Mouse (Mus musculus) liver (tissue): ENCODE measurements around the gene Bcdin3d.
A peak's percentile ranks its signal among the peaks of the same experiment; 100 is the strongest.
"Not testable (repeated sequence)": the region's sequence is repeated elsewhere in the genome, so short reads cannot be mapped to it uniquely, and the experiment has no call there.

ENCODE experiments used
- DNase-seq: peaks from one replicate; pipeline ENCODE4 v3.0.0-alpha.2; 2020; ENCODE audit warnings: mixed read lengths

The Bcdin3d gene

DNA sequence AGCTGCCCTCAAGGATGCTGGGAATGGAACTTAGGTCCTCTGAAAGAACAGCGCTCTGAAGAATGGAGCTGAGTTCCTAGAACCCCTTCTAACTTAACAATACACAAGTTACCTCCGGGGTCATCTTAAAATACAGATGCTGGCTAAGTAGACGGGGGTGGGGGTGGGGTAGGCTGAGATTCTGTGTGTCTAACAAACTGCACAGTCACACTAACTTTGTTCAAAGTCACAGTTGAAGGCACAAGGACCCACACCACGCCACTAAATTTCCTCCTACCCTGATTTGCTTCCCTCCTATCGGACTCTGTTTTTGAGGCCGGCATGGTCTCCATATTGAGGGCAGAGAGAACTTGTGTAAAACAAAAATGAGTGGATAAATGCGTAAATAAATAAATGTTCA lies 1.6 kb downstream of the Bcdin3d start:
- no peak for DNase-seq

DNA sequence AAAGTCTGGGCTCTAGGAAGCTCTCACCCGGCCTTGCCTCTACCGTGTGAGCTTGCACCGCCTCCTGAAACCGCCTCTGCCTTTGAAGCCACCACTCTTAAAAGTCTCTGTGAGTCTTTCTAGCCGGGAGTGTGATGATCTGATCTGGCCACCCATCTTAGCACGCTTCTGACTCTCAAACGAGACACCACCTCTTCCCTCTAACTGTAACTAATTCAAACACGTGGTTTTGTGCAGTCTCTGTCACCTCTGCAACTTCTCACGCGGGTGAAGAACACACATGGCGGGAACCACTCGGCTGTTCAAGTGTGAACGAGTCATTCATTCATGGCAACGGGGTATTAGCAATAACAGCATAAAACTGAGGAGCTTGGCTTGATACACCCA lies 2.9 kb downstream of the Bcdin3d start:
- no peak for DNase-seq

DNA sequence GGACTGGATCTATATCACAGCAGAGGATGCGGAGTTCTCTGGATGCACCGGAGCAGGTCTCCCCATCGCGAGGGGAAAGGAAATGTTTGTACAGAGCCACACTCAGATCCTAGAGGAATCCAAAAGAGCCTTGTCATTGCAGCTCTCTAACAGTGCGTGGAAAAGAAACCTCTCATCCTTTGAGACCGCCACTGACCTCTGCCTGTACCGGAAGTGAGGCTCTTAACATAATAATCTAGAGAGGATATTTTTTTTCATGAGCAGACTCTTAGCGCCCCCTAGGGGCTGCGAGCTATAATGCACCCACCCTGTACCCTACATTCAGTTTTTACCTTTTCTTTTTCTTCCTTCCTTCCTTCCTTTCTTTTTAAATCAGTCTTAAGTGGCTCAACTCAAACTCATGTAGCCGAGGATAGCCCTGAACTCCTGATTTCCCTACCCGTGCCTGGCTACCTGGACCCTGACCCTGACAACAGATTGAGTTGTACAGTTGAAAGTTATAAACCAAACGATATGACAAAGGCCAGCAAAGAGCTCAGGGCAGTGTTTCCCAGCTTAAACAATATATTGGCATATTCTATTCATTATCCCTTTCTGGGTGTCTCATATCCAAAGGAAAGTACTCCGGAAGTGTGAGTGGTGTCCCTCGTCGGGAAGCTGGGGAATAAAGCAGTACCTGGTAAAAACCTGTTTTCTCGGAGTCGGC lies 3.4 kb downstream of the Bcdin3d start:
- DNase-seq, result peak; percentile 41

DNA sequence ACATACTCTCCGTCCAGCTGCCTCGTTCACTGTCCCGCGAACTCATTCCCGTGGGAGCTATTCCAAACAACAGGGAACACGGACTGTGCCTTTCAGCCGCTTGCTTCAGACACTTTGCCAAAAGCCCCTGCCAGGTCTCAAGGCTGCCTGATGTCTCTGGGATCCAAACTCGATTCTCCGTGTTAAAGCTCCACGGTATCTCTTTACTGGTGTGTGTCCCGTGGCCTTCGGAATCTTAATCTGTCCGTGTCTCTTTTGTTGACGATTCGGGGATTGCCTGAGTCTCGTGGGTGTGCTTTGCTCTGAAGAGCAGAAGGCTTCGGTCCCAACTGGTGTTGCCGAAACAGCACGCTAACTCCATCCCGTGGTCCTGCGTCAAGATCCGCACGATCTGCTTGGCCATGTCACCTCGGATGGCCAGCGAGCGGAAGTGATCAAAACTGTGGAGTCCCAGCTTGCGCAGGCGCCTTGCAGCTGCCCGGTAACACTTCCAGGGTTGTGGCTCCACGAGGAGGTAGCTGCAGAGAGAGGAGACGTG lies 4.2 kb downstream of the Bcdin3d start:
- no peak for DNase-seq

DNA sequence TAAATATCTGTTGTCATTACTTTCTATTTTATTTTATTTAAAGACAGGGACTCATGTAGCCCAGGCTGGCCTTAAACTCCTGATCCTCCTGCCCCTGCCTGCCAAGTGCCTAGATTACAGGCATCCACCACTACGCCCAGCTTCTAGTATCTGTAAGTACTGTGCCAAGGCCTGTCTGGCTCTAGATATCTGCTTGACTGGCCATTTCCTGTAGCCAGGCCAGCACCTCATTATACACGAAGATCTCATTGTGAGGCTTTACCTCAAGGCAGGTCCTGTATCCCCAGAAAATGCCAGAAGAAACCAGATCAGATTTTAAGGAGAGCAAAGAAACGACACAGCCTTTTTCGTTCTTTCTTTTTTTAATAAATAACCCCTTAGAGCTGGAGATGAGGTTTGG lies 4.8 kb downstream of the Bcdin3d start:
- DNase-seq, result no peak

DNA sequence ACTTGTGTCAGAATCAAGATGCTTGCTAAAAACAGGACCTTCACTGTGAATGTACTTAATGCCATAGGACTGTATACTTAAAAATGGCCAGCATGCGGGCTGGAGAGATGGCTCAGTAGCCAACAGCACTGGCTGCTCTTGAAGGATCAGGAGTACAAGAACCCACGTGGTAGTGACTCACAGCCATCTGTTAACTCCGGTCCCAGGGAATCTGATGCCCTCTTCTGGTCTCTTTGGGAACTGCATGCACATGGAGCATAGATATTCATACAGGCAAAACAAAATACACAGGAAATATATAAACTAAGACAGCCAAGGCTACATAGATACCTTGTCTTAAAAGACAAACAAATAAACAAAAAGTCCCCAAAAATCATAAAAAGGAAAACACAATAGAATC lies 5.5 kb downstream of the Bcdin3d start:
- peak; percentile 57 for DNase-seq

DNA sequence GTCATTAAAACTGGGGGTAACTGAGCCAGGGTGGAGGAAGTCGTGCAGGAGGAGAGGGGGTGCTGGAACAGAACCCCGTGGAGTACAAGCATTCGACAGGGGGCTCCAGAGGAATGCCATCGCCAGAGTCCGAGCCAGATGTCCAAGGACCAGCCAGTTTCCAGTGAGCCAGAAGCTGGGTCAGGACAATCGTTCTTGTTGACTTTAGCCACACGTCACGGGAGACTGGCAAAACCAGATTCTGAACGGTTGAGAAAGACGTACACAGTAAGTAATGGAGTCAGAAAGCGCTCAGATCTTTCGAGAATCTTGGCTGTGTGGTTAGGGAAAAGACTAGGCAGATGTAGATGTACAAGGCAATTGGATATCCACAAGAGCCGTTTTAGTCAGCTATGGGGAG lies 11.3 kb downstream of the Bcdin3d start:
- DNase-seq, result no peak

DNA sequence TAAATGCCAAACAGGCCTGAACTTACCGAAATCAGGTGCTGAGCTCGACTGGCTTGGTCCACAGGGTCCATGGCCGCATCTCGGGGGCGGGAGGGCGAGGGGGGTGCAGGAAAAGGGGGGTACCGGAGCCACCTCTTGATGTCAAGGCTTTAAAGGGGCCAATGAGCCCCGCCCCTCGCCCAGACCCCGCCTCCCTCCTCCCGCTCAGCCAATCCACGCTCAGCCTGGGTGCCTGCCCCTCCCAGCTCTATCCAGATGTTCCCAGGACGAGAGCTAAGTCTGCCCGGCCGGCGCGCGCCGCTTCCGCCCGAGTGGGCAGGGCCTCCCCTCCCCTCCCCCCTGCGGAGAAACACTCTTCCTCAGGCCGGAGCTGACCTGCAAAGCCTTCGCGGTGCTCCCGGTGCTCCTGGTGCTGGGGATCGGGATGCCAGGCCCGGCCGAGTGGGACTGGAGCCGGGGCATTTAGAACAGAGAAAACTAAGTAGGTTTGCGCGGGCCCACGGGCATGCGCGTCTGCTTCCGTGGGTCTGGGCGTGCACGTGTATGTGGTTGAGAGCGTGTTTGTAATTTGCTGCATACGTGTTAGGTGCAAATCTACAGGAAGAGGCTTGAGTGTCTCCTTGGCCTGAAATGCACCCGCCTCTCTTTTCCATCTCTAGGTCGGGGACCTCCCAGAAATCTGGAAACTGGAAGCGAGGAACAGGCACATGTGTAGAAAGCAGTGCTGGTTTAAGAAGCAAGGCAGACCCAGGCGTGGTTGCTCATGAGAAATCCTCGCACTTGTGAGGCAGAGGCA lies 16.7 kb downstream of the Bcdin3d start, which contains the start of gene Nckap5l:
Gene Nckap5l (minus strand): TSS at position 143 of the 796 bp plus-strand sequence.
- DNase-seq, result peak; percentile 92

DNA sequence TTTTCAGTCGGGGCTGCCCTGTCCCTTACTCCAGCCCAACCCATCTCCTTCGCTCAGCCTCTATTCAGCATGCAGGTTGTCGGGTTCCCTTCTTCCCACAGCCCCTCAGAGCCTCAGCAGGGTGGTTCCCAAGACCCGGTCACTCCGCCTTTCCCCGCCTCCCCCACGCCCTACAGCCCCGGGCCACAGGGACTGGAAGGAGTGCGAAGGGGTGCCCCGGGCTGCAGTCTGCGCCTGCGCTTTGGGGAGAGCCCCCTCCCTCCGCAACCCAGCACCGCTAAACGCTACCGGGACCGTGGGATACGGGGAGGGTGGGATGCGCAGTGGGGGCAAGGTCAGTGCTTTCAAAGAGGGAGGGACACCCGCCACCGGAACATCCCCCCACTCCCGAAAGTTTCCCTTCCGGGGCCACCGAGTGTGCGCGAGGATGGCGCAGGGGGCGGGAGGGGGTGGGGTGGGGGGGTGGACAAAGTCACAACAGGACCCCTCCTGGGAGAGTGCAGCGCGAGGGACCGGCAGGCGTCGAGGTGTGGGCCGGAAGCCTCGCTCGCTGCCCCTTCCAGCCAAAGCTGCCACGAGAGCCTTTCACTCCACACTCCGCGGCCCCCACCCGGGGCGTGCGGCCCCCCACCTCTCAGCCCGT lies 17.4 kb downstream of the Bcdin3d start:
- peak; percentile 64 for DNase-seq

DNA sequence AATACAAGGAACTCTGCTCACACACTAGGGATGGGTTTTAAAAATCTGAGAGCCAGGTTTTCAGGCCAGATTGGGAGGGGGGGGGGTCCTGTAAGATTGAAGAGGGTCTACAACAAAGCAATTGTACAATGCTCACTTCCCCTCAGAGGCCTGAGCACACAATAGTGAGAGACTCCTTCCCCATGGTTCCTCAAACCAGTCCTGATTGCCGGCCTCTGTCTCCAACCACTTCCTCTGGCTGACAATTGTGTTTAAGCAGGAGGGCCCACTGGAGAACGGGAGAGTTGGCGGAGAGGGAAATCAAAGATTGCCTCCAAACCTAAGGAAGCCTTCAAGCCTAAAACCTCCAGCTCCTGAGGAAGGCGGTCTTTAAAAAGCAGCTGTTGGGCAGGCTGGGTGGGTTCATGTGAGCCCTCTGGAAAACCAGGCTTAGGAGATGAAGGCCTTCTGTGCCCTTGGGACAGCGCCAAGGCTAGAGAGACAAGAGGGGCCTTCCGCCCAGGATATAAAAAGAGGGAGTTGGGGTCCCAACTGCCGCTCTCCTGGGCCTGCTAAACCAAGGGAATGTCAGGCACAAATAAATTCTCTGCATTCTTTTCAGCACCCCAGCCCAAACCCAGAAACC lies 18.1 kb downstream of the Bcdin3d start:
- no peak for DNase-seq

DNA sequence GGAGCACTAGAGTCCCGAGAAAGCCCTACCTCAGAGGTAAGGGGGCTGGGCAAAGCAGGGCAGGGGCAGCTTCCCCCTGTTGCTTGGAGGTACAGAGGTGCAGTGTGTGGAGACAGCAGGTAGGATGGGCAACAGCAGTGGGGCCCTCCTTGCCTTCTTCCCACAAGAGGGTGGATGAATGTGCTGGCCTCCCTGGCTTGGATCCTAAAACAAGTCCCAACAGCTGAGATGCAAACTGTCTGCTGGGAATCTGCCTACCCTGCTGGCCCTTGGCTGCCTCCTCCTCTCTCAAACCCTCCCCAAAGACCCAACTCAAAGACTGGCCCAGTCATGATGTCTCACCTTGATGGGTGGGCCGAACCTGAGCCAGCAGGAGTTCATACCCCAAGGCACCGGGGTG lies 19.1 kb downstream of the Bcdin3d start:
- no peak for DNase-seq

DNA sequence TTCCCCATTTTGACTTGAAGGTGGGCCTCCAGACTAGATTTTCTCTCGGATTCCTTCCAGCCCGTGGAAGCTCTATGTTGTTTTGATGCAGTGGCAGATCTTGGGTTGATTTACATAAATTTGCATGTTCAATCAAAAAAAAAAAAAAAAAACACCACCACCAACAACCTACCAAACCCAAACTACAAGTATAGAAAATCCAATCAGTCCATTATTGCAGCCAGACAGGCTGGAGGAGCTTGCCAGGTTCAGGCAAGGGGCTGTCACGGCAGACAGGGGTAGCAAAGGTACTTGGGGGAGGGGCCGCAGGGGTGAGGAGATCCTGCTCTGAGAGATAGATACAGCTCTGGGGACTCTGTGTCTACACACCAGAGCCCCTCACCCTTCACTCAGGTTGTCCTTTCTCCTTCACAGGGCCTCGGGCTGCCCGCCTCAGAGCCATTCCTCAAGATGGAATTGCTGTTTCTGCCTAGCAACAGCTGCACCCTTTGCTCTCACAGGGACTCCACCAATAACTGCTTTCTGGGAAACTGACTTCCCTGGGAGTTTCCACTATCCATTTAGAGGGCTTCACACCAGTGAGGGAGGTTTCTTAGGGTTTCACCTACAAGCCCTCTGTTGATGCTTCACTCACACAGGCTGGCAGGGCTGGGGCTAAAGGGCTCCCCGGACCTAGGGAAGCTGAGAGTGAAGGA lies 19.8 kb downstream of the Bcdin3d start:
- DNase-seq, result no peak

DNA sequence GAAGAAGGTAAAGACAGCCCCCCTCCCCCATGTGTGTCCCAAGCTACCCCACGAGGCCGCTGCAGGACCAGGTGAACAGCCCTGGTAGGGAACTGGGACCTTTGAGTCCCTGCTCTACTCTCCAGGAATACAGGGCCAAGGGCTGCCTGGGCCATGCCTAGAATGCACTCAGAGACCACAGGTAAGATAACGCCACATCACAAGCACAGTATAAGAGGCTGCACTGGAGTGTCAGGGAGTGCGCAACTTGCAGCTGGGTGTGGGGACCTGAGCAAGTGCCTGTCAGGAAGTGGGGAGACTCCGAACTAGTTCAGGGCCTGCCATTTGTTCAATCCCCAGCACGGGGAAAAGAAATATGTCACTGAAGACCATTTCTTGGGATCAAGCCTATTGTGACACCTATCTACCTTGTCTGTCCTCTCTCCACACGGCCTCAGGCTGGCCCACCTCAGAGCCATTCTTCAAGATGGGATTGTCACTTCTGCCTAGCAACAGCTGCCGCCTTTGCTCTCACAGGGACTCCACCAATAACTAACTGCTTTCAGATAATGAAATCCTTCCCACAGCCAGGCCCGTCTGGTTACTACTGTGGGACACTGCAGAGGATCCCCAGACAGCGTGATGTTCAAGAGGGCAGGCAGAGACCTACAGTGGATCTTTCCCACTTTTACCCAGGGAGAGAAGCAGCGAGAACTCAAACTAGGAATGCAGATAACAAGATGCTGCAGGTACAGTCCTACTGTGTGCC lies 21.2 kb downstream of the Bcdin3d start:
- DNase-seq, result no peak

DNA sequence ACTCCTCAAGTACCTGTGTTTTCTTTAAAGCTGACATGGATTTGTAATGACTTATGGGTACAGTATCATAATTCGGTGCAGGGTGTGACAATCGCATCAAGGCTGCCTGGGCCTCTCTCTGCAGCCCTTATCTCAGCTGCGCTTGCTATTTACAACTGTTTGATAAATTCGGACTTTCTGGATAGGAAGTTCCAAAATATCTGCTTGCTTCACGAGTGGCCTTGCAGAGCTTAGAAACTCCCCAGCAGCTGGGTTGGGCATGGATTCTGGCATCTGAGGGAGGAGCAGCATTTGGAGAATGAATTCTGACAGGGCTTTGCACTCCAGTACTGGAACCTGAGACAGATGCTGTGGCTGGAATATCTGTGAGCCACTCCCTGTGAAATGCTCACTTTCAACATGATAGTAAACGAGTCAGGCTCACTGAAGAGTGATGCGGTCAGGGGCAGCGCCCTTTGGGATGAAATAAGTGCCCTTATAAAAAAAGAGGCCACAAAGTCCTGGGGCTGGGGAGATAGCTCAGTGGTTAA lies 24.7 kb downstream of the Bcdin3d start:
- DNase-seq, result peak; percentile 43

DNA sequence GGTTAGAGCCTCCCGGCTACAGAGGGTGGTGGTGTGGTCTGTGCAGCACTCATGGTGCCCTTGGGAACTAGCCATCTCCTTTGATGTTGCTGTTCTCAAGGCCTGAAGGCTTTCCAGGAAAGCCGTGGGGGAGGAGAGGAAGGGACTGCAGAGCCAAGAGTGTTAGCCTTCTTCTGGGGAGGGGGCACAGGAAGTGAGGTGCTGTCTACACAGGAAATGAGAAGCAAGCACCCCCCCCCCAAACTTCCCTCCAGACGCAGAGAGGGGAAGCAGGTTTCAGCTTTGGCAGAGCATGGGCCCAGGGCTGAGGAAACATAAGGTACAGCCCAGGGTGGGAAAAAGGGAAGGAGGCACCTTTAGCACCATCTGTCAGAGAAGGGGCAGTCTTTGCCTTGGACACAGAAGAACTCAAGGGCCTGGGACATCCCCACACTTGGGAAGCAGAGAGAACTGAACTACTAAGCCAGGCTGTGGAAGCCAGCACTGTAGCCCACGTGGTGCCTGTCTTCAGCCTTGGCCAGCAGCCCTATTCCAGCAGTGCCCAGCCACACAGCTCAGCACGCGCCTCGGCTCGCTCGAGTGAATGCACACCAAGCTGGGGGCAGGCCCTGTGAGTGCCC lies 25.3 kb downstream of the Bcdin3d start:
- DNase-seq, result no peak

DNA sequence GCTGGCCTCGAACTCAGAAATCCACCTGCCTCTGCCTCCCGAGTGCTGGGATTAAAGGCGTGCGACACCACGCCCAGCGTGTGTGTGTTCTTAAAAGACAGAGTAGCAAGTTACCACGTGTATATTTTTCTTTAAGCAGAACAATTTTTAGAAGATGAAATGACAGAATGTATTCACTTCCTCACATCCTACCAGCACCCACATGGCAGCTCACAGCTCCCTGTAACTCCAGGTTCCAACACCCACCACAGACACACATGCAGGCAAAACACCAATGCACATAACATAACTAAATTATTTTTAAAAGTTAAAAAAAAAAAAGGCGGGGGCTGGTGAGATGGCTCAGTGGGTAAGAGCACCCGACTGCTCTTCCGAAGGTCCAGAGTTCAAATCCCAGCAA lies 28.4 kb downstream of the Bcdin3d start:
- DNase-seq, result not testable (repeated sequence)

DNA sequence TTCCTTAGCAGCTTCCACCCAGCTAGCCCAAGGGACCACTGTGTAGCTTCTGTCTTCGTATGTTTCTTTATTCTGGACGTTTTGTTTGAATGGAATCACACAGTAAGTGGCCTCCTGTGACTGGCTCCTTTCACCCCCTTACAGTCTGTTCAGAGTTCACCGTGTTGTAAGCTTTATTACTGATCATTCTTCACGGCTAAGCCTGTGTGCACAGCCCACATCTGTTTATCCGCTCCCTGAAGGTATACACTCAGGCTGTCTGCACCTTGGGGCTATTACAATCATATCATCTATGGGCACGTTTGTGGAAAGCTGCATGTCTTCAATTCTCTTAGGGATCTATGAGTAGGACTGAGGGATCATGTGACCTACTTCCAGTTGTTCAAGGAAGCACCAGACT lies 29.0 kb downstream of the Bcdin3d start:
- DNase-seq, result no peak

DNA sequence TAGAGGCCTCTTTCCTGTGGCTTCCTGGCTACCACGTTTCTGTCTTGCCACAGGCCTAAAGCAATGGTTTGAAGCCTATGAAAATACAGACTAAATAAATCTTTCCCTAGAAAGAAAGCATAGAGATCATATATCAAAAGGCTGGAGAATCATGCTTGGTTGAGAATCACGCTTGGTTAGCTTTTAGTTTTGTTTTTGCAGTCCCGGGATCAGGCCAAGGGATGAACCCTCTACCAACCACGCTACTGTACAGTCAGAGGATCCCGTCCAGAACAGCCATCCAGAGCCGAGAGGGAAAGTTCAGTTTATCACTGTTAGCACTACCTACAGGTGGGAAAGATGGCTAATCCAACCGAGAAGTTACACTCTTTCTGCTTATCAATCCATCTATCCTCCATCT lies 32.2 kb downstream of the Bcdin3d start:
- no peak for DNase-seq

DNA sequence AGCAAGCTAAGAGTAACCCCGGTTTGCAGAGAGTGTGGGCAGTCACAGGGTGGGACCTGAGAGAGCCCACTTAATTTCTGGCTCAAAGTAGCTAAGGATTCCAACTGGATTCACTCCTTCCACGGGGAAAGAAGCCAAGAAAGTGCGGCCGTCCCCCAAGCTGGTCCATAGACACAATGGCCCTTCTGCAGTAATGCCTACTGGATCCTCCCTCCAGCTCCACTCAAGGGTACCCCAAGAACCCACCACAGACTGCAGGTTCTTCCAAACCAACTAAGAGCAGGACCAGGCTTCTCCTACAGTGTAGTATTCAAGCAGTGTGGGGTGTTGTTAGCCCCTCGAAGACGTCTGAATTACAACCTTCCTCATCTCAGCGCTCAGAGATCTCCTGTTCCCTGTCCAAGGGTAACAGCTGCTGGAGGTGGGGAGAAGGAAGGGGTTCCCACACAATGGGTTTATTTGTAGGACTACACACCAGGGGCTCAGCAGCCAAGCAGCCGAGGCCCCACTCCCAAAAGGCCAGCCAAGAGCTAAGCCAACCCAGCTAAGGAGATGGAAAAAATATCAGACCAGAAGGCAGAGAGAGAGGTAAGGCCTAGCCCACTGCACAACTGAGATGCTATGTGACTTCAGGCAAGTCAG lies 33.6 kb downstream of the Bcdin3d start:
- no peak for DNase-seq

DNA sequence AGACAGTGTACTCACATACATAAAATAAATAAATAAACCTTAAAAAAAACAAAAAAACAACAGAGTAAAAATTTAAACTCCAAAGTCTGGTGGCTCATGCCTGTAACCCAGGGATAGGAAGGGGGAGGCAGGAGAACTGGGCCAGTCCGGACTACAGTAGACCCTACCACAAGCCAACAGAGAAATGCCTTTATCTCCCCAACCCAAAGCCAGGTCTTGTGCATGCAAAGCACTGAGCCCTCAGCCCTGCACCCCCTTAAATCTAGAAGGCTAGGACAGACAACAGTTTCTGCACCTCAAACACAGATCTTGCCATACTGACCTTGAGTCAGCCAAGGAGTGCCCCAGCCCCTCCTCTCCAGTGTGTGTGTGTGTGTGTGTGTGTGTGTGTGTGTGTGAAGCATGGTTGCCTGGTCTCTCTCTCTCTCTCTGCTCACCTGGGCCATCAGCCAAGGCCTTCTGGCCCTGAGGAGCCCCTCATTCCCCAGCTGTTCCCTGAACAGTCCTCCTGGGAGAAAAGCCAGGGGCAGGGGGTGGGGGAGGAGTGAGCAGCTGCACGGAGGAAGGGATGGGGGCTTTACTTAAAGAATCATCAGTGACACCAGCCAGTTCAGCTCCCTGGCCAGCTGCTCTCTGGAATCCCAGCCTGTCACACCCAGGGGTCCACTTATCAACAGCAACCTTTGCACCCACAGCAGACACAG lies 34.3 kb downstream of the Bcdin3d start:
- peak; percentile 45 for DNase-seq
